Mouse (Mus musculus): ENCODE measurements at regions not wholly inside any gene's neighbourhood (a gene's known extent, or its start where the extent isn't known, plus 50 kb on each side); places are given as distances from the start of the nearest gene placed in this dataset.
A peak's percentile ranks its signal among the peaks of the same experiment; 100 is the strongest.

DNA sequence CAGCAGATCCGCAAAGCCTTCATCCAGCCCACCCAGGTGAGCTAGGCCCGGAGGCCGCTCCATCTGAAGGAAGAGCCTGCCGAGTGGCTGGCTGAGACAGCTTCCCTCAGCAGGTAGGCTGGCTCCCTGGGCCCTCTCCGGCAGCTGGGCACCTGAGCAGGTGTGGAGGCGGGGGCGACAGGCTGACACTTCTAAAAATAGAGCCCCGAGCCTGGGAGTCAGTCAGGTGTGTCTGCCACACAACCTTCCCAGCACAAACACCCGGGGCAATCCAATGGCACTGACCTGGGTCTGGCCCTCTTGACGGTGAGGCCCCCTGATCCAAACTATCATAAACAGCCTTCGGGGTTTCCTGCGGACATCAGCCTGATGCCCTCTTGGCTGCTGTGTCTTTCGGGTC, 58.5 kb downstream of the Zfp36l2 start:
- 57% methylated on average over 13 of the region's 13 CpGs for WGBS
- no peak overlapping the region for H3K4me3 ChIP-seq
- H3K4me2 ChIP-seq, result no peak overlapping the region
- no peaks in the 10 kb centered on the region for H3K9me3 ChIP-seq
- H3K4me1 ChIP-seq, result peaks cover 26% of the 10 kb centered on the region
- H3K27me3 ChIP-seq, result no peaks in the 10 kb centered on the region
- no peak overlapping the region for H3K9ac ChIP-seq
- peak overlapping the region; percentile 24; the same call in 1 of the 2 replicates for H3K27ac ChIP-seq
- H3K36me3 ChIP-seq, result no peaks in the 10 kb centered on the region
- no peak for ATAC-seq (ENCODE audit: borderline replicate concordance, extremely low read depth, low FRiP score, low TSS enrichment)

DNA sequence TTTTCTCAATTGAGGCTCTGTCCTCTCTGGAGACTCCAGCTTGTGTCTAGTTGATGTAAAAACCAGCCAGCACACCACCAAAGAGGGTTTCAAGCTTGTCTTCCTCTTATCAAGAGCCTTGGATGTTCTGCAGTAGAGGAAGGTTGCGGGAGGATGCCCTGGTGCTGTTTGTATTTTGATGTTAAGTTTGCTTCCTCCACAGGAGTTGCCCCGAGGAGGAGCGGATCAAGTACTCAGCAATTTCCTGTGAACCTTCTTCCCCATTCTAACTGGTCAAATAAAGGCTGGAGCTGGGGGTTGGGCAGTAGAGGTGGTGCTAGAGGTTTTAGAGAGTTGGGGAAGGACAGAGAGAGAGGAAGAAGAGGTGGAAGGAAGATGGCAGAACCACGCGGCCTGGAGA, 59.5 kb downstream of the Zfp36l2 start:
- no peak overlapping the region for H3K4me3 ChIP-seq
- H3K4me2 ChIP-seq, result no peak overlapping the region
- no peaks in the 10 kb centered on the region for H3K36me3 ChIP-seq
- H3K9ac ChIP-seq, result no peak overlapping the region
- peaks cover 26% of the 10 kb centered on the region for H3K4me1 ChIP-seq
- H3K9me3 ChIP-seq, result no peaks in the 10 kb centered on the region
- ATAC-seq (ENCODE audit: borderline replicate concordance, extremely low read depth, low FRiP score, low TSS enrichment), result no peak
- no peaks in the 10 kb centered on the region for H3K27me3 ChIP-seq
- WGBS, result 69% methylated on average over 5 of the region's 5 CpGs
- no peak overlapping the region for H3K27ac ChIP-seq

DNA sequence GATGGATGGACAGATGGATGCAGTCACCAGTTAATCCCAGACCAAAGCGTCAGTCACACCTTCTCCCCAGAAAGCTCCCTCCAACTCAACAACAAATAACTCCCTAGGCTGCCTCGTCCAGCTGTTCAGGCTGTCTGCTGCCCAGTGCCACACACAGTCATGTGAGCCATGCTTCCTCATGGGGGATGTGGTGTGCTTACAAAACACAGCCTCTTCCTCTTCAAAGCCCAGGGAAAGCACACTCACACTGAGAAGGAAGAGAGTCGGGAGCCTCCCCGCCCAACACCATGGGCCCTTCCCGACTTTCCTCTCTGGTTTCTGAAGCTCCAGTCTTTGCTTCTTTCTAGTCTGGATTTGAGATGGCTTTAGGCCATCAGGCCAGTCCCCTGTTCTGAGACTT, 61.6 kb downstream of the Zfp36l2 start:
- peak; percentile 56; the same call in 1 of the 2 replicates for ATAC-seq (ENCODE audit: borderline replicate concordance, extremely low read depth, low FRiP score, low TSS enrichment)
- H3K27ac ChIP-seq, result peak overlapping the region; percentile 37; the same call in 1 of the 2 replicates
- no peaks in the 10 kb centered on the region for H3K36me3 ChIP-seq
- no peaks in the 10 kb centered on the region for H3K9me3 ChIP-seq
- H3K4me2 ChIP-seq, result no peak overlapping the region
- H3K4me1 ChIP-seq, result peaks cover 26% of the 10 kb centered on the region
- H3K4me3 ChIP-seq, result no peak overlapping the region
- H3K27me3 ChIP-seq, result no peaks in the 10 kb centered on the region
- no peak overlapping the region for H3K9ac ChIP-seq
- 37% methylated on average over 5 of the region's 5 CpGs for WGBS

DNA sequence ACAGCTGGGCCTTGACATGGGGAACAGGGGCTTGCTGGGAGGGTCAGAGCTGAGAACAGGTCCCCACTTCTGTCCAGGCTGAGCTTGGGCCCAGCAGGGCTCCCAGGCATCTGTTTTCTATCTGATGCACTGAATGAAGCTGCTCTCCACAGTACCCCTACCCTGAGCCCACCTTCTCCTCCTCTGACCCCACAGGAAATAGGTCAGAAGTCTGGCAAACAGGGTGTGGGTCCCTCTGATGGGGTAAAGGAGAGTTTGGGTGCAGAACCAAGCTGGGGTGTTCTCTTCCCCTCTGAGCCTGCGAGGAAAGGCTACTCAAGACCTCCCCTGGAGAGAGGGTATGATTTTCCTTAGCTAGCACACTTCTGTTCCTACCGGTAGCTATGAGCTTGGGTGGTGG, 64.6 kb downstream of the Zfp36l2 start:
- Histone ChIP-seq H3K27me3 (no peaks in the 10 kb centered on the region), H3K36me3 (no peaks in the 10 kb centered on the region), H3K4me3 (no peak overlapping the region), H3K4me2 (no peak overlapping the region), H3K9me3 (no peaks in the 10 kb centered on the region), H3K9ac (no peak overlapping the region), H3K4me1 (peaks cover 22% of the 10 kb centered on the region), H3K27ac (no peak overlapping the region)
- 77% methylated on average over 2 of the region's 2 CpGs for WGBS
- ATAC-seq (ENCODE audit: borderline replicate concordance, extremely low read depth, low FRiP score, low TSS enrichment), result no peak

DNA sequence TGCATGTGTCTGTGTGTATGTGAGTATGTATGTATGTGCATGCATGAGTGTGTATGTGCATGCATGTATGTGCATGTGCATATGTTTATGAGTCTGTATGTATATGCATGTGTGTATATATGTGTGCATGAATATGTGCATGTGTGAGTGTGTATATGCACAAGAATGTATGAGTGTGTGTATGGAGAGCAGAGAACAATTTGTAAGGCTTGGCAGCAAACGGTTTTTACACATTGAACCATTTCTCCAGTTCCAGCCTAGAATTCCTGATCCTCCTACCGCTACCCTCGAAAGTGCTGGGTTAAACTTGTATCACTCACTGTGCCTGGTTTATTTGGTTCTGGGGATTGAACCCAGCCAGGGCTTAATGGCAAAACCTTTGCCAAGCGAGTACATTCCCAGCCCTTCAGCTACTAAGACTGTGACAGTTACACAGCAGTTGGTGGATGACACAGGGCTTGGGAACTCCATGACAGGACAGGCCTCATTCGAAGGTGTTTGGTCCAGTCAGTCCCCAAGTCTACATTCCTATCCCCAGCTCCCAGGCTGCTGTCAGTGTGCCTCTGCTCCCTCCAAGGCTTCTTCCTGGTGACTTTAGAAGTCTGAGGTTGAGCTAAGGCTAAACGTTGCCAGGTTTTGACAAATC, 65.1 kb downstream of the Zfp36l2 start:
- Histone ChIP-seq H3K27me3 (no peaks in the 10 kb centered on the region), H3K9me3 (no peaks in the 10 kb centered on the region), H3K4me3 (no peak overlapping the region), H3K9ac (no peak overlapping the region), H3K4me2 (no peak overlapping the region), H3K36me3 (no peaks in the 10 kb centered on the region), H3K4me1 (peaks cover 25% of the 10 kb centered on the region), H3K27ac (no peak overlapping the region)
- no peak for ATAC-seq (ENCODE audit: borderline replicate concordance, extremely low read depth, low FRiP score, low TSS enrichment)
- WGBS, result 69% methylated on average over 6 of the region's 6 CpGs

DNA sequence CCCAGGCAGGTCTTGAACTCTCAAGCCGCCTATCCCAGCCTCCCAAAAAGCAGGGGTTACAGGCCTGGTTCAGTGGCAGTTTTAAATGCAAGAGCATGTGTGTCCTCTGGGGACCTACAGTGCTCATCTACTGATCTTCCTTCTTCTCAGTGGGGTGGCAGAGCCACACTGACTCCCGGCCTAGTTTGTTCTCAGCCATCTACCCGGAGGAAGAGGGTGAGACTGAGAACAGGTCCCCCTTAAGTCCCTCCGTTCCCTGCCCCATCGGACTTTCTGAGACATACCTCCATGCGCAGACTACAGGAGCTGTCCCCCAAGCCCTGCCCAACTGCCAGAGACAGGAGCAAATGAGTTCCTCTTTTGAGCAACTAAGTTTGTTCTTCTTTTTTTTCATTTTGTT, 66.5 kb downstream of the Zfp36l2 start:
- Histone ChIP-seq H3K4me3 (no peak overlapping the region), H3K4me1 (peaks cover 17% of the 10 kb centered on the region), H3K27me3 (no peaks in the 10 kb centered on the region), H3K9ac (no peak overlapping the region; the same call in 1 of the 2 replicates), H3K36me3 (no peaks in the 10 kb centered on the region), H3K4me2 (no peak overlapping the region), H3K9me3 (no peaks in the 10 kb centered on the region), H3K27ac (no peak overlapping the region)
- no peak for ATAC-seq (ENCODE audit: borderline replicate concordance, extremely low read depth, low FRiP score, low TSS enrichment)
- WGBS, result 70% methylated on average over 6 of the region's 6 CpGs

DNA sequence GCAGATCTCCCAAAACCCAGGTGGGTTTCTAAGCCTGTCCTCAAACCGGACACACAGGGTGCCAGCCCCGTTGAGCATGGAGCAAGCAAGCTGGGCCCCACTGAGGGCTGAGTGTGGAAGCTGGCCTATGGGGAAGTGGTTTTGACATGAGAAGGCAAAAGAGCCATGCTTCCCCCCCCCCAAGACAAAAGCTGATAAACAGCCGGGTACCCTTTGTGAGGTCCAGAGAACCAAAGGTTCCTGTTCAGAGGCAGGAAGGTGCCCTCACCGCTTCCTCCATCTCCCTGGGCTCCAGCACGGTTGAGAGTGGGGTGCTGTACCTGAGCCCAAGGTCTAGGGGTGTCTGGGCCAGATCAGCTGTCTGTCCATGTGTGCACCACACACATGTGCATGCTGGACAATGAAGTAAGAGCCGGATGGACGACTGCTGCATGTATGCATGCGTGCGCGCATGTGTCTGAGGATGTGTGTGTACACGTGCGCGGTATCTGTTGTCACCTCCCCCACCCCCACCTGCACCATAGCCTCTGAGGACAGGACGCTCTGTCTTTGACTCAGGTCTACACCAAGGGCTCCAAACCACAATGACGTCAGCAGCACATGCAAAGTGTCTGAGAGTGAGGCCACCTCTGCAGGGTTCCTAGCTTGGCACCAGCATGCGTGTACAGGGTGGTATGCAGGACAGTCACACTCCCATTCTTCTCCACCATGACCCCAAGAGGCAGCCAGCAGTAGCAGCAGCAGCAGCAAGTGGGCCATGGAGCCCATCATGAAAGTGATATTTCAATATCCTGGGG, 68.3 kb downstream of the Zfp36l2 start:
- H3K27me3 ChIP-seq, result no peaks in the 10 kb centered on the region
- no peak overlapping the region; the same call in 1 of the 2 replicates for H3K27ac ChIP-seq
- no peak for ATAC-seq (ENCODE audit: borderline replicate concordance, extremely low read depth, low FRiP score, low TSS enrichment)
- no peaks in the 10 kb centered on the region for H3K36me3 ChIP-seq
- H3K9me3 ChIP-seq, result no peaks in the 10 kb centered on the region
- no peak overlapping the region for H3K9ac ChIP-seq
- H3K4me2 ChIP-seq, result no peak overlapping the region
- peaks cover 26% of the 10 kb centered on the region for H3K4me1 ChIP-seq
- H3K4me3 ChIP-seq, result no peak overlapping the region
- 84% methylated on average over 16 of the region's 16 CpGs for WGBS

DNA sequence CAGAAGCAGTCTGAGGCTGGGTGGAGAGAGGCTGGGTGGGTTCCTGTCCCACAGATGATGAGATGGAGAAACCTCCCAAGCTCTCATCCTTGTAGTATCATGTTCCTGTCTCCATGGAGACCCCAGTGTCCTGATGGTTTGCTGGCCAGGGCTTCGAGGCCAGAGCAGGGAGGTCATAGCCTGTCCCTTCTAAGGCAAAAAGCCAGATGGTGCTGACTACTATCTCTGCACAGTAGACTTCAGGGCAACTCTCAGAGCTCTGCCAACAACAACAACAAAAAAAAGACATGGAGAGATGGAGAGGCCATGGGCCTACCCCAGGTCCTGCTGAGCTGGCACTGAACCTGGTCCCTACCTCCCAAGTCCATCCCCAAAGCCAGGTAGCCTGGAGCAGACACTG, 69.0 kb downstream of the Zfp36l2 start:
- ATAC-seq (ENCODE audit: borderline replicate concordance, extremely low read depth, low FRiP score, low TSS enrichment), result no peak
- H3K4me3 ChIP-seq, result no peak overlapping the region
- no peak overlapping the region for H3K9ac ChIP-seq
- WGBS, result 62% methylated on average over 1 of the region's 1 CpGs
- H3K27ac ChIP-seq, result no peak overlapping the region
- H3K9me3 ChIP-seq, result no peaks in the 10 kb centered on the region
- no peaks in the 10 kb centered on the region for H3K27me3 ChIP-seq
- no peaks in the 10 kb centered on the region for H3K36me3 ChIP-seq
- peaks cover 32% of the 10 kb centered on the region for H3K4me1 ChIP-seq
- no peak overlapping the region for H3K4me2 ChIP-seq

DNA sequence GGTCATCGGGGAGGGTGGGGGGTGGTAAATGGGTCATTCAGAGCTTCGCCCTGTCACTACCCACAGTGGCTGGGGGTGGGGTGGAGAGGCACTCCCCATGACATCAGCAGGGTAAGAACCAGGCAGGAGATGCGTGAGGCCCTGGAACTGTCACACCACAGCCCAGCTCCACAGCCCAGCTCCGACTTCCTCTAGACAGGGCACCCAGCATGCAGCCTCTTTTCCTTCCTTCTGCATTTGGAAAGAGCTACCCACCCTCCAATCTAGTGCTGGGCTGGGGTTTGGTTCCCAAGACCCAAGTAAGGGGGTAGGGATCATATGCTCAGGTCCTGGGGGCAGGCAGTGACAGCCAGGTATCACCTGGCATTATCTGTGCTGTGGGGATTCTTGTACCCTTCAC, 69.5 kb downstream of the Zfp36l2 start:
- Histone ChIP-seq H3K27ac (no peak overlapping the region), H3K36me3 (no peaks in the 10 kb centered on the region), H3K9me3 (no peaks in the 10 kb centered on the region), H3K27me3 (no peaks in the 10 kb centered on the region), H3K4me2 (no peak overlapping the region), H3K4me1 (peaks cover 36% of the 10 kb centered on the region), H3K9ac (no peak overlapping the region), H3K4me3 (no peak overlapping the region)
- WGBS, result 83% methylated on average over 4 of the region's 4 CpGs
- no peak for ATAC-seq (ENCODE audit: borderline replicate concordance, extremely low read depth, low FRiP score, low TSS enrichment)

DNA sequence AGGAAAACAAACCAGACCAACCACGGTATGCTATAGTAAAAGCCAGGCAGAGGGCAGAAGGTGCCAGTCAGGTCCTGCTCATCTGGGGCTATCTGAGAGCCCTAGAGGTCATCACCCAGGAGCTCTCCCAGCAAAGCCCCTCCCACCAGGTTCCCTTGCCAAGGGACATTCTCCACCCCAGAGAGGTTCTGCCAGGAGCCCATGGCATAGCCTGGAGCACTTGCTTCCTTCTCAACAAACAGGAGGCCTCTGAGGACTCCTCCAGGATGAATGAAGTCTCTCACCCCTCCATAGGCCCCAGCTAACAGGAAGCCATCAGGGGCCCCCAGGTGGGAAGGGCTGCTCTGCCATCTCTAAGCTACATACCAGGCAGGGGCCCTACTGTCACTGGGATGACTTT, 70.0 kb downstream of the Zfp36l2 start:
- WGBS, result 41% methylated on average over 1 of the region's 1 CpGs
- H3K9me3 ChIP-seq, result no peaks in the 10 kb centered on the region
- H3K4me2 ChIP-seq, result no peak overlapping the region
- H3K27ac ChIP-seq, result no peak overlapping the region
- H3K27me3 ChIP-seq, result no peaks in the 10 kb centered on the region
- H3K36me3 ChIP-seq, result no peaks in the 10 kb centered on the region
- no peak overlapping the region for H3K4me3 ChIP-seq
- H3K4me1 ChIP-seq, result peaks cover 36% of the 10 kb centered on the region
- ATAC-seq (ENCODE audit: borderline replicate concordance, extremely low read depth, low FRiP score, low TSS enrichment), result no peak
- no peak overlapping the region for H3K9ac ChIP-seq

DNA sequence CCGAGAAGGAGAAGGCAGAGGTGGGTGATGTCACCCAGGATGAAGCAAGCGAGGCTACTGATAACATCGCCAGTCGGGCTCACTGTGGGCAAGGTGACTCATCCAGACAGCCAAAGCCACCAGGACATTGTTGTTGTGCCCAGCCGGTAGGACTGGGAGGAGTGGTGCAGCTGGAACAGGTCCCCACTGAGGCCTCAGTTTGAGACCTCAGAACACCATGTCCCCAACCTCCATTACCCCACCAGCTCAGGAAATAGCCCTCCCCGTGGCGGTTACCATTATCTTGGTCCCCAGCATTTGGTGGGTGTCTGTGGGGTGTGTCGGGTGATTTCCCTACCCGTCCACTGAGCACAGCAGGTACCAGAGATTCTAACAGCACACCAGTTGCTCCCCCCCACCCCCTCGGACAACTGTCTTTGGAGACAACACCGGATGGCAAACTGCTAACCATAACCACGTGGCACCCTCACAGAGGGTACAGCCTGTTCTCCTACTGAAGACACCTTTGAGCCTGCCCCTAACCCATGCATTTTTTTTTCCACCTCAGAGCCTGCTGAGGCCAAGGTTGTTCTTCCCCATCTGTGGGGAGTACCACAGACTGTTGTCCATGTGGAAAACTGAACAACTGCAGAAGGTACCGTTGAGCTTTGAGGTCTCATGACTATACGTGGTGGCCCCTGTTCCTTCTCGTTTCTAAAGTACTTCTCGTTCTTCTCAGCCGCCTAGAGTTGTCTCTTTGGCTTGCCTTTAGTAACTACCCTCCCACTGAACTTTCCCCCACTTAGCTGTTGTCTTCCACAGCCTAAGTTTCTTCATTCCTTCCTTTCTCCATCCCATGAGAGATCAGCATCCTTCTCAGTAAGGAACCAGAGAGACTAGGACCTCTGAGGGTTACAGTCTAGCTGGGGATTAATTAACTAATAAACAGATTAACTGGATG, 71.1 kb downstream of the Zfp36l2 start:
- no peak for ATAC-seq (ENCODE audit: borderline replicate concordance, extremely low read depth, low FRiP score, low TSS enrichment)
- Histone ChIP-seq H3K9me3 (no peaks in the 10 kb centered on the region), H3K27ac (no peak overlapping the region), H3K4me1 (peaks cover 47% of the 10 kb centered on the region), H3K4me2 (no peak overlapping the region), H3K9ac (no peak overlapping the region), H3K36me3 (no peaks in the 10 kb centered on the region), H3K4me3 (no peak overlapping the region), H3K27me3 (no peaks in the 10 kb centered on the region)
- WGBS, result 78% methylated on average over 17 of the region's 17 CpGs

DNA sequence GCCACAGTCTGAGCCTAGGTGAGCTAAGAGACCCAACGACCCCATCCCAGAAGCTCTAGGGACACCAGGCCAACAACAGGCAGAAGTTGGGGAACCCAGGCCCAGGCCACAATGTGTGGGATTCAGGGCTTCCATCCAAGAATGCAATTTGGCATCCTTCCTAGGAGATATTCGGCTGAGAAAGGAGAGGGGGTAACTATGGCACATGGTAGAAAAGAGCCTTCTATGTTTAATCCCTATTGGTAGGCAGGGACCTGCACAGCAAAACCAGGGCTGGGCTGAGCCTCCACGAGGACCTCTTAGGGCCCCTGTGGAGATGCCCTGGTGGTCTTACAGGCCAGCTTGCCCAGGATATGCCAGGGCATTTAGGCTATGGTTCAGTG, 71.8 kb downstream of the Zfp36l2 start:
- Histone ChIP-seq H3K9me3 (no peaks in the 10 kb centered on the region), H3K4me1 (peaks cover 47% of the 10 kb centered on the region), H3K4me3 (no peak overlapping the region), H3K27me3 (no peaks in the 10 kb centered on the region), H3K27ac (no peak overlapping the region), H3K9ac (no peak overlapping the region), H3K4me2 (no peak overlapping the region), H3K36me3 (no peaks in the 10 kb centered on the region)
- WGBS, result 50% methylated on average over 3 of the region's 3 CpGs
- no peak for ATAC-seq (ENCODE audit: borderline replicate concordance, extremely low read depth, low FRiP score, low TSS enrichment)
